Mouse (Mus musculus) C2C12 (cell line): ENCODE data around the gene Gm47985.

Source experiments
- CTCF ChIP-seq: IDR thresholded peaks from one replicate; pipeline ENCODE4 v1.5.1; 2011; ENCODE audit not compliant: control insufficient read depth, insufficient read depth, insufficient read length
- MYOG ChIP-seq: IDR thresholded peaks from one replicate; pipeline ENCODE4 v1.6.1; 2011; ENCODE audit not compliant: control insufficient read depth, insufficient read length; ENCODE audit errors: extremely low read depth

GRCm38 (mm10) chr1:151232346-151232745 lies 50.0 kb downstream of the Gm47985 start:
- TF ChIP-seq CTCF (no peak), MYOG (no peak)
